Mouse (Mus musculus) lung, embryonic 16.5 days (tissue): ENCODE measurements around the gene Zkscan17. TPM values are rescaled to one million over a fixed set of nuclear protein-coding genes. Genes with fewer than 3 reads are reported as not detected.
"Not testable (repeated sequence)": the region's sequence is repeated elsewhere in the genome, so short reads cannot be mapped to it uniquely, and the experiment has no call there.

ENCODE experiments used
- ATAC-seq: fragments of 200-750 bp; cut with Nextera tagmentation; 2 replicates; pipeline ENCODE4 v1.8.0; 2017; ENCODE audit warnings: low read depth, mild to moderate bottlenecking, moderate library complexity
- H3K27ac ChIP-seq: fragments of 300-500 bp; sonication (generic); 2 replicates; pipeline ENCODE4 v1.5.1; 2014; ENCODE audit warnings: mild to moderate bottlenecking, control low read depth, low read length
- H3K27me3 ChIP-seq: fragments of 300-500 bp; sonication (generic); 2 replicates; pipeline ENCODE4 v1.6.1; 2014; ENCODE audit warnings: low read depth, low read length, mixed read lengths; ENCODE audit not compliant: control insufficient read depth, insufficient read depth
- H3K36me3 ChIP-seq: fragments of 300-500 bp; sonication (generic); 2 replicates; pipeline ENCODE4 v1.6.1; 2014; ENCODE audit warnings: low read length; ENCODE audit not compliant: control insufficient read depth, insufficient read depth
- H3K4me1 ChIP-seq: fragments of 300-500 bp; sonication (generic); replicated peaks from 2 replicates; pipeline ENCODE4 v1.6.1; 2014; ENCODE audit warnings: low read length, mixed read lengths; ENCODE audit not compliant: control insufficient read depth, insufficient read depth
- H3K4me2 ChIP-seq: fragments of 300-500 bp; sonication (generic); 2 replicates; pipeline ENCODE4 v1.6.1; 2014; ENCODE audit warnings: low read depth, low read length, control low read depth
- H3K4me3 ChIP-seq: fragments of 300-500 bp; sonication (generic); 2 replicates; pipeline ENCODE4 v1.5.1; 2014; ENCODE audit warnings: mild to moderate bottlenecking, low read length, control low read depth
- H3K9ac ChIP-seq: fragments of 300-500 bp; sonication (generic); 2 replicates; pipeline ENCODE4 v1.6.1; 2014; ENCODE audit warnings: low read length, control low read depth
- H3K9me3 ChIP-seq: fragments of 300-500 bp; sonication (generic); 2 replicates; pipeline ENCODE4 v1.6.1; 2016; ENCODE audit warnings: low read length; ENCODE audit not compliant: control insufficient read depth
- WGBS: fragments of 180-500 bp; shearing (Covaris S2); extraction: QIAGEN DNeasy Blood & Tissue Kit; methylation state at CpG from one replicate; pipeline ENCODE4 v1.1.7; 2014; 5-methylcytosine and 5-hydroxymethylcytosine counted together
- polyA plus RNA-seq: library from polyadenylated mRNA; unstranded; fragments of >200 nt; fragmentation: Nextera tagmentation; extraction: Ambion mirVana; gene quantifications from 2 replicates; pipeline ENCODE4 v1.2.1, GENCODE M21; 2015

Zkscan17 gene
- polyA plus RNA-seq: 24.5 and 25.2 TPM in 2 replicates

- Histone ChIP-seq H3K27ac (no peak within 1 kb of the TSS), H3K9me3 (no peaks in the 10 kb centered on the region), H3K36me3 (no peaks in the 10 kb centered on the region), H3K4me2 (no peak within 1 kb of the TSS), H3K9ac (no peak within 1 kb of the TSS), H3K4me1 (no peaks in the 10 kb centered on the region), H3K4me3 (no peak within 1 kb of the TSS), H3K27me3 (no peaks in the 10 kb centered on the region)
- WGBS: 61% methylated on average over 7 of the region's 8 CpGs
- ATAC-seq: no peak
Measured at GRCm38 (mm10) chr11:59526472-59527080, at the start of gene Zkscan17. Zkscan17 (minus strand) TSS chr11:59526751.

GRCm38 (mm10) chr11:59576135-59576534, 49.6 kb upstream of the Zkscan17 start, which contains the start of gene Olfr222:
Olfr222 (minus strand) TSS chr11:59576235.
- not testable (repeated sequence) for H3K27ac ChIP-seq, H3K4me1 ChIP-seq, H3K9me3 ChIP-seq, H3K9ac ChIP-seq, H3K27me3 ChIP-seq, H3K36me3 ChIP-seq, H3K4me3 ChIP-seq, H3K4me2 ChIP-seq, ATAC-seq

GRCm38 (mm10) chr11:59575726-59576125, 49.2 kb upstream of the Zkscan17 start:
- H3K4me1 ChIP-seq: no peaks in the 10 kb centered on the region
- ATAC-seq: no peak
- no peaks in the 10 kb centered on the region for H3K9me3 ChIP-seq
- 42% methylated on average over 9 of the region's 9 CpGs for whole genome bisulfite sequencing
- no peak overlapping the region for H3K4me3 ChIP-seq
- H3K4me2 ChIP-seq: no peak overlapping the region
- no peak overlapping the region for H3K9ac ChIP-seq
- H3K27me3 ChIP-seq: peaks cover 4% of the 10 kb centered on the region
- H3K36me3 ChIP-seq: no peaks in the 10 kb centered on the region
- no peak overlapping the region for H3K27ac ChIP-seq

GRCm38 (mm10) chr11:59569306-59569705, 42.8 kb upstream of the Zkscan17 start:
- no peak overlapping the region for H3K27ac ChIP-seq
- H3K4me1 ChIP-seq: no peaks in the 10 kb centered on the region

GRCm38 (mm10) chr11:59562837-59563236, 36.3 kb upstream of the Zkscan17 start:
- 67% methylated on average over 9 of the region's 9 CpGs for WGBS
- no peak for ATAC-seq
- H3K4me2 ChIP-seq: no peak overlapping the region

More at GRCm38 (mm10) chr11:59569306-59569705, 42.8 kb upstream of the Zkscan17 start:
- no peaks in the 10 kb centered on the region for H3K9me3 ChIP-seq
- no peak overlapping the region for H3K9ac ChIP-seq
- peaks cover 4% of the 10 kb centered on the region for H3K27me3 ChIP-seq
- ATAC-seq: no peak
- no peaks in the 10 kb centered on the region for H3K36me3 ChIP-seq
- H3K4me2 ChIP-seq: no peak overlapping the region
- WGBS: 60% methylated on average over 3 of the region's 3 CpGs
- no peak overlapping the region for H3K4me3 ChIP-seq

GRCm38 (mm10) chr11:59562336-59562735, 35.8 kb upstream of the Zkscan17 start:
- WGBS: 92% methylated on average over 4 of the region's 4 CpGs
- H3K4me1 ChIP-seq: no peaks in the 10 kb centered on the region
- H3K36me3 ChIP-seq: no peaks in the 10 kb centered on the region
- no peak overlapping the region for H3K4me3 ChIP-seq
- no peak overlapping the region for H3K27ac ChIP-seq
- ATAC-seq: no peak
- no peak overlapping the region for H3K4me2 ChIP-seq
- H3K9ac ChIP-seq: no peak overlapping the region
- no peaks in the 10 kb centered on the region; the same call in 1 of the 2 replicates for H3K27me3 ChIP-seq
- no peaks in the 10 kb centered on the region for H3K9me3 ChIP-seq

More at GRCm38 (mm10) chr11:59562837-59563236, 36.3 kb upstream of the Zkscan17 start:
- Histone ChIP-seq H3K9me3 (no peaks in the 10 kb centered on the region), H3K27me3 (no peaks in the 10 kb centered on the region; the same call in 1 of the 2 replicates), H3K4me1 (no peaks in the 10 kb centered on the region), H3K4me3 (no peak overlapping the region), H3K27ac (no peak overlapping the region), H3K9ac (no peak overlapping the region), H3K36me3 (no peaks in the 10 kb centered on the region)

GRCm38 (mm10) chr11:59560906-59561305, 34.4 kb upstream of the Zkscan17 start:
- Histone ChIP-seq H3K27ac (no peak overlapping the region), H3K9ac (no peak overlapping the region), H3K4me1 (no peaks in the 10 kb centered on the region), H3K9me3 (no peaks in the 10 kb centered on the region), H3K4me3 (no peak overlapping the region), H3K27me3 (no peaks in the 10 kb centered on the region), H3K36me3 (no peaks in the 10 kb centered on the region), H3K4me2 (no peak overlapping the region)
- no peak for ATAC-seq
- 53% methylated on average over 3 of the region's 3 CpGs for WGBS

GRCm38 (mm10) chr11:59554535-59554934, 28.0 kb upstream of the Zkscan17 start:
- Histone ChIP-seq H3K27ac (no peak overlapping the region), H3K36me3 (no peaks in the 10 kb centered on the region), H3K4me2 (no peak overlapping the region), H3K4me3 (no peak overlapping the region), H3K4me1 (no peaks in the 10 kb centered on the region), H3K9me3 (no peaks in the 10 kb centered on the region), H3K9ac (no peak overlapping the region), H3K27me3 (no peaks in the 10 kb centered on the region)
- WGBS: 71% methylated on average over 8 of the region's 8 CpGs
- no peak for ATAC-seq

- ATAC-seq: no peak
- 94% methylated on average over 11 of the region's 11 CpGs for WGBS
Measured at GRCm38 (mm10) chr11:59554127-59554526, 27.6 kb upstream of the Zkscan17 start.

More at GRCm38 (mm10) chr11:59554127-59554526, 27.6 kb upstream of the Zkscan17 start:
- no peak overlapping the region for H3K4me3 ChIP-seq
- H3K36me3 ChIP-seq: no peaks in the 10 kb centered on the region
- H3K4me2 ChIP-seq: no peak overlapping the region
- H3K9me3 ChIP-seq: no peaks in the 10 kb centered on the region
- H3K9ac ChIP-seq: no peak overlapping the region
- no peak overlapping the region for H3K27ac ChIP-seq
- H3K27me3 ChIP-seq: no peaks in the 10 kb centered on the region
- H3K4me1 ChIP-seq: no peaks in the 10 kb centered on the region
